Mouse (Mus musculus): ENCODE measurements around the gene Fh1. TPM values are rescaled to one million over a fixed set of nuclear protein-coding genes. Genes with fewer than 3 reads are reported as not detected.
A peak's percentile ranks its signal among the peaks of the same experiment; 100 is the strongest.

Fh1 gene
- 37.2 and 49.6 TPM in 2 replicates for polyA plus RNA-seq (2012; rRNA removed)

DNA sequence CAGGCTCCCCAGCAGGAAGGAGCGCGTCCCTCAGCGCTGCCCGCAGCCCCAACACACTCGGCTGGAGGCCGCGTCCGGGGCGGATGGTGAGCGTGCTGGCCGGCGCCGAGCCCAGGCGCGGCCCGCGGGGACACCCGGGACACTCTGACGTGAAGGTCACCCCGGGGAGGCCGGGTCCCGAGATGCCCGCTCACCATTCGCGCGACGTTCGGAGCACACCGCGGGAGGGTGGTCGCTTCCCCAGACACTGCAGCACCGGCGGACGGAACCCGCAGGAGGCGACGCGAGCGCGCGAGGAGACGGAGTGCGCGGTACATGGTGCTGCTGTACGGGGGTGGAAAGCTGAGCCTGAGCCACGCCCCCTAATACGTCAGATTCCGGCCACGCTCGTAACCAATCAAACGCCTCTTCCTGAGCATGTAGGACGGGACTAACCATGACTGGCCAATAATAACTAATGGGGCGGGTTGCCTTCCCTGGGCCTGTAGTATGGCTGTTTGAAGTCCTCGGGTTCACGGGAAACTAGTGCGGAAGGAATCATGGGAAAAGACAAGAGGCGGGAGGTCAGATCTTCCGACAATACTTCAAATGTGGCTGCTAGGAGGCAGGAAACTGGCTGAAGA is at the start of gene Fh1:
Gene Fh1, minus strand, starts transcription at position 379 of the 623 bp plus-strand sequence.
- DNase-seq (ENCODE audit: low read depth) = peak; percentile 89

DNA sequence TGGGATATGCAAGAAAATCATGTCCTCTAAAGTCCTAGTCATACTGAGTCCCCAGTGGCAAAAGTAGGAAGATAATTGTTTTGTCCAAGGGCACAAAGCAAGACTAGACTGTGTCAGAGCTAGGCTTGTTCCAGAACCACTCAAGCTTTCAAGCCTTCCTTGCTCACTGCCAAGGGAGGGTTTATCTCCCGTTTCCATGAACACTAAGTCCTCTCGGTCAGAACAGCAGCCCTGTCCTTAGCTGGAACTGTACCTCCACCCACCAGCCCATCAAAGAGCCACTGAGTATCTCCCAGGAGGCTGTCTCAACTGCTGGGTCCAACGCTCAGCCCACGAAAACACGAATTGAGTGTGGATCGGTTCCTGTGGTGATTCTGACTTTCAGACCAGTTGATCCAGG is 49.7 kb upstream of the Fh1 start:
- no peak for DNase-seq (ENCODE audit: low read depth)

DNA sequence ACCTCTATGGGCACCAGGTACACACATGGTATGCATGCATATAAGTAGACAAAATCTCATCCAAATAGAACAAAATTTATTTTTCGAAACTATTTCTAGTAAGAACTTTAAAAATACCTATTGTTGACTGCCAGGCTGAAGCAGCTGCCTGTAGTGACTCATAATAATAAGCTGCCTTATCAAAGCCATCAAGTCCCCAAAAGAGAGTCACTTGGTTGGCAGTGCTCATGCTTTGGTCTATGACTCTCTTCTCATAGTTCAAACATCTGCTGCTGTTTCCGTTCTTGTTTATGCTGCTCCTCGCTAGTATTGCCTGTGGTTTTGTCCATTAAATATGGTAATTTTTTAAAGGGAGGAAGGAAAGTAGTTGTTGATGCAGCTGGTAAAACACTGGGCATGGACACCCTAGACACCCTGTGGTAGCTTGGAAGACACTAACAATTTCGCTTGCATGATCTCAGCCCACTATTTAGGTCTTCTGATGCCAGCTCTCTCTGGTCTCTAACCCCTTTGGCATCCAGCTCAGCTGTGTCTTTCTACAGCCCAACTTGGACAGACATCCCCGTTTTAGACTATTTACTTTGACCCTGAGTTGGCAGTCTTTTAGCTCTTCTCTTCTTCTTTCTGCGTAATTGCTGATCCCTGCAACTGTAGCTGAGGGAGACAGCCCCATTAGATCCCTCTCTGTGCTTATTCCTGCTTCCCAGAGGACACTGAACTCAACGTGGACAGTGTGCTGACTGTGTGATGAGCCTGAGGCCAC is 48.3 kb upstream of the Fh1 start:
- no peak for DNase-seq (ENCODE audit: low read depth)

DNA sequence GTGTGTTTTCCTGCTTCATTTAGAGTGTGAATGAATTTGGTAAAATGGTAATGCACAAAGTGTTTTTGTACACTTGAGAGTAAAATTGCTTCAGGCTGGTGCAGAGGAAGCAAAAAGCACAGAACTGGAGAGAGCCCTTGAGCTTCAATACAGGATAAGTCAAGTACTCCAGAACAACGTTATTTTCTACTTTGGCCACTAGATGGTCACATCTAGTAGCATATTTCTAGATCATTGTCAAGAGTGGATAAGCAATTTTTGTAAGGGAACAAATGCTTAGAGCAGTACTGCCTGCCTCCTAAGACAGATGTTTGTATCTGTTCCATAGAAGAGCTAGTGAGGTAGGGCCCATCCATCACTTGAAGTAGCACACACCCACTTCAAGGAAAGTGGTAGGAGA is 46.2 kb upstream of the Fh1 start:
- DNase-seq (ENCODE audit: low read depth) = no peak

DNA sequence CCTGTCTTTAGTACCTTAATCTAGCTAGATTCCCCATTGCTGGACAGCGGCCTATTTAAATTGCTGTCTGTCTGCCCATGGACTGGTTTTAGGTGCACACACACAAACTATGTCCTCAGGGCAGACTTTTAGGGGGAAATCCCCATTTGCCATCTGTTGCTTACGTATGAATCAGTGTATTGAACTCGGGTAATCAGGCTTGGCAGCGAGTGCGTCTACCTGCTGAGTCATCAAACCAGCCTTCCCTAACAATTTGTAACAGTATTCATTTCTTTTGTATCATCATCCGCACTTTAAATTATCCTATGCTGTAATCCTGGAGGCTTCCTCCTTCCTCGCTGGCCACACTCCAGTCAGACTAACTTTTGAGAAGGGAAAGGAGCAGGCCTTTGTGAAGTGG is 44.6 kb upstream of the Fh1 start:
- DNase-seq (ENCODE audit: low read depth) = no peak

DNA sequence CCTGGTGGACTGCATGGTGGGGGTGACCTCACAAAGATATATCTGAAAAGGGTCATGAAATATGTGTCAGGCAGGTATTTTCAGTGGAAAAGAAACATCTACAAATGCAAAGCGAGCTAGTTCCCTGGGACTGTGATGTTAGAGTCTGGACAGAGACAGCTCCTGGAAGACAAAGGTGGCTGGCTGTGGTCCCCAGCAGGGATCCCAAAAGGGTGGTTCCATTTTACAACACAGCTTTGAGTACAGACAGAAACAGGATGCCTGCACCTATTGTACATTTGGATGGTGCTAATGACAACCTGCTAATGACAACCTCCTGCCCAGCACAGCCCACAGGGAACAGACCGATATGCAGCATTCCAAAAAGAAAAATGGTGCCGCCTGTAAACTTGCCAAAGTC is 44.0 kb upstream of the Fh1 start:
- no peak for DNase-seq (ENCODE audit: low read depth)

DNA sequence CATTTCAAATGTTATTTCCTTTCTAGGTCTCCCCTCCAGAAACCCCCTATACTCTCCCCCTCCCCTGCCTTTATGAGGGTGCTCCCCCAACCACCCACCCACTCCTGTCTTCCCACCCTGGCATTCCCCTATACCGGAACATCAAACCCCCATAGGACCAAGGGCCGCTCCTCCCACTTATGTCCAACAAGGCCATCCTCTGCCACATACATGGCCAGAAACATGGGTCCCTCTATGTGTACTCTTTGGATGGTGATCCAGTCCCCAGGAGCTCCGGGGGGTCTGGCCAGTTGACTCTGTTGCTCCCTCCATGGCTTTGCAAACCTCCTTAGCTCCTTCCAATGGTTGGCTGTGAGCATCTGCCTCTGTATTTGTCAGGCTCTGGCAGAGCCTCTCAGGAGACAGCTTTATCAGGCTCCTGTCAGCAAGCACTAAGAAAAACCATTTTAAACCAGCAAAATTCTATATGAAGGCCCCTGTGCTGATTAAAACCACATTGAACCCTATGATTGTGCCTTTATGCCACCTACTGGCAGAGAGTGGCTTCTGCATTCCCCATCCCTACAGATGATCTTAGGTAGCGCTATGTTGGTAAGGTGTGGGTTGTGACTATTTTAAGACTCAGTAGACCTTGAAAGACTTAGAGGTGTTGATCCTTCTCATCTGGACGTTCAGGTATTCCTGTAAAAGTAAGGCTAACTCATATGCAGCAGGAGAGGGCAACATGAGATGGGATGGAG is 43.4 kb upstream of the Fh1 start:
- DNase-seq (ENCODE audit: low read depth) = no peak

DNA sequence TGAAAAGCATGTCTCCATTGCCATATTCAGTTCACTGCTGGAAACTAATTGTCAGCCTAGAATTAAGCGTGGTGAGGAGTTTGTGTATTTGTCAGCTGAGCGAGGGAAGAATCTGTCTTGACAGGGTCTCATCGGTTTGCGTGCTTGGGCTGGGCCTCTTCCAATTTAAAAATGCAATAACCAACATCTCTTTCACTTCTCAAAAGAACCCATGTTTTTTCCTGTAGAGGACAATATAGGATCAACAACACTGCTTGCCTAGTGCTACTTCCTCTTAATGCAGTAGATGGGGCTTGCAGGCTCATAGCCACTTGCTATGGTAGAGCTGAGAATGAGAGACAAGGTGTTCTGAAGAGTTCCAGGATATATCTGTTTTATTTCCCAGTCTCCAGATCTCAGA is 34.5 kb upstream of the Fh1 start:
- DNase-seq (ENCODE audit: low read depth) = no peak

DNA sequence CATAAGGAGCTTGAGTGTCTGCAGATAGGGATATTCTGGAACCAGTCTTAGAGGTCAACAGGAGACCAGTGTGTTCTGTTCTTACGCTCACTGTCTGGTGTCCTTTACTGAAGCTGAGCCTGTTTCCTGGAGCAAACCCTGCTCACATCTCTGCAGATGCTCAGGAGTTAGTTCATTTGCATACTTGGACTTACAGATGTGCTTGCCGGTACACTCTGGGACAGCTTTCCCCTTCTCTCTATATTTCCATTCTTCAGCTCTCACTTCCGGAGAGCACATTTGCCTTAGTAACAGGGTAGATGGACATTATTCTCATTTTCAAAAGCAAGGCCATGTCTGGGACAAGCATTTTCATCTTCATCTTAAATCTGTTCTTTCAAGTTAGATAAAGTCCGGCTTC is 23.2 kb upstream of the Fh1 start:
- no peak for DNase-seq (ENCODE audit: low read depth)

DNA sequence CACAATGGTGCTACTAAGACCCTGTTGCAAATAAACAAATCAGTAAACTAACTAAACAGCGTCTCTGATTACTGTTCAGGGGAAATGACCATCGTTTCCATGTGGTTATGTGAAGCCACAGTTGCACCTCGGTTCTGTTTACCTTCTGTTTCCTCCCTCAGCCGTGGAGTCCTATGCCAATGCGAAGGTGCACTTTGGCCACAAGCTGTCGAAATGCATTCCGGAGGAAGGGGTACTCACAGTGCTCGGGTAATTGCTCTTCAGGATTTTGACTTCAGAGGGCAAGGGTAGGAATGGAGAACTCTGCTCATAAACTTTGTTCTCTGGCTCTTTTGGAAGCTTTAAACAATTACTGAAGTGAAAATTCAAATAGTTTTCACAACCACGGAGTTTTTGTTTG is 21.5 kb upstream of the Fh1 start:
- DNase-seq (ENCODE audit: low read depth) = no peak

DNA sequence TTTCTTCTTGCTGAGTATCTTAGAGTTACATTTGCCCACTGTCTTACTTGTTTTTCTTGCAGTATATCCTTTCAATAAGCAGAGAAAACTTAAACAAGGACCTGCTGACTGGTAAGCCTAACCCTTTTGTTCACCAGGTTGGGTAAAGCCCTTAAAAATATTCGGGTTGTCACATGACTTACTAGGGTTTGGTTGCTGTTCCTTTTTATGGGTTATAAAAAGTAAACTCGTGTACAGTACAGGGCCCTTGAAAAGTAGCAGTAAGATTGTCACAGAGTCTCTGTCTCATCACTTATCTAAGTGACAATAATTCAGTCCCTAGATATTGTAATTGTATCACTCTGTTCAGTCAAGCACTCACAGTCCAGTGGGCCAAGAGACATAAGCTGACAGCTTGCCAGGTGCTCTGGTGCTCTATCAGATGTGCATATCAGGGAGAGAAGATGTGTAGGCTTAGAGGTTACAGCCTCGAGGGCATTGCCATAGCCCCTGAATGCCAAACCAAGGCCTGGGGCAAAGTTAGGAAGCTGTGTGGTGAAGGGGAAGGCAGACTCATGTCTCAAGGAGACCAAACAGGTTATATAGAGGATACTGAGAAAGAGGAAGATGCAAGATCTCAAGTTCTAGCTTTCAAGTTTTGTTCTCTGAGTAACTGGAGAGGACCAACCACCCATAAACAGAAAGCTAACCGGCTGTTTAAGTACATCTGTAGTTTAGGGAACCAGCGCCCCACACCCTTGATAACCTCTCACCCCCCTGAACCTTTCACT is 18.2 kb upstream of the Fh1 start:
- DNase-seq (ENCODE audit: low read depth) = no peak

DNA sequence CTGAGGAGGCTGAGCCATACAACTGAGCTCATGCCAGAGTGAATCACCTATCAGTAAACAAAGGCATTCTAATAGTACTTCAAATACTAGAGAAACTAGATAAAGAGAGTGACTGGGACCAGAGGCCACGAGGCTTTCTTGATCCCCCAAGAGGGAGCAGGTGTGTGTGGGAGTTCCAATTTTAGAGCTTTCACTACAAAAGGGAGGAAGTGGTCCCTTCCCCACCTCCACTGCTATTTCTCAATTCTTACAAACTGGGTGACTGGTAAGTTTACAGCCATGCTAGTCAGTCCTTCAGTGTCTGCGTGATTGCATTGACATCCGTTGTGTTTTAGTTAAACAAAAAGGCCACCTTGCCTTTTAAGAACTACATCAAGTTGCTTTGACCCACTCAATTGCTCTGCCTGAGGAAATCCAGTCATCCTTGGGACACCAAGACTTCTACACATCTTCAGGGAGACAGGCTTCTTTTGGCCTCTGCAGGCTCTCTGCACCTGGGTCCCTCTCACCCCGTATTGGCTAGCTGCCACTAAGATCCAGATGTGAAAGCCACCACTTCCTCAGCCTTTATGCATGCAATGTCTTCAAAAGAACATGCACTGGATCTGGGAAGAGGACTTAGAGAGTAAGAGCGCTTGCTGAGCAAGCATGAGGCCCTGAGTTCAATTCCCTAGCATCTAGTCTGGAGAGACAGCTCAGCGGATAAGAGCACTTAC is 15.2 kb upstream of the Fh1 start:
- no peak for DNase-seq (ENCODE audit: low read depth)

DNA sequence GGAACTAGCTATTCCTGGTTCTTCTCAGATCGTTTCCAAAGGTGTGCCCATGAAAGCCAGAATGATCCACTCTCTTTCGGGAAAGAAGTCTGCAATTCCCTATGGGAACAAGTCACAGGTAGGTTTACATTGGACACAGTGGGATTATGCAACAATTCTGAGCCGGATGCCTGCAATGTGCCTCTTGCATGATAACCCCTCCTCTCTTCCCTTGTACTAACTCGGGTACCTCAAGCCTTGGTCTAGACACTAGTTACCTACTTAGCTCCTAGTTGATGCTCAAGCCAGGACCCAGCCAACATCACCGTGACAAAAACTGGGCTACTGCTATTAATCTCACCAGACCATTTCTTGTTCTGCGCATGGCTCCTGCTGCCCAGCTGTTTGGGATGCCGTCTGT is 13.6 kb upstream of the Fh1 start:
- DNase-seq (ENCODE audit: low read depth) = no peak

DNA sequence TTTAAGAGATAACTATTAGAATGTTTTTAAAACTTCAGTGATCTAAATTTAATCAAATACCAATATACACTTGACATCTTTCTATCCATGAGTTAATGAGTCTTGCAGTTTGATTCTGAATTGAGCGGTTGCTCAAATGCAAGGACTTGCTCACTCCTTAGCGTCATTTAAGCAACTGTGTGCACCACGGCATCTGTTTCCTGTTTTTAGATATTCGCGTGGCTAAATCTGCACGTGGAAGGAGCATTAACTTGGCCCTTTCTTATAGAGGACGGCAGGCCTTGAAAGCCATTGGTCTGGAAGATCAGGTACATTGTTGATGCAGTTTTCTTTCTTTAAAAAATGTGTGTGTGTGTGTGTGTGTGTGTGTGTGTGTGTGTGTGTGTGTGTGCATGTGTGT is 12.2 kb upstream of the Fh1 start:
- DNase-seq (ENCODE audit: low read depth) = no peak

DNA sequence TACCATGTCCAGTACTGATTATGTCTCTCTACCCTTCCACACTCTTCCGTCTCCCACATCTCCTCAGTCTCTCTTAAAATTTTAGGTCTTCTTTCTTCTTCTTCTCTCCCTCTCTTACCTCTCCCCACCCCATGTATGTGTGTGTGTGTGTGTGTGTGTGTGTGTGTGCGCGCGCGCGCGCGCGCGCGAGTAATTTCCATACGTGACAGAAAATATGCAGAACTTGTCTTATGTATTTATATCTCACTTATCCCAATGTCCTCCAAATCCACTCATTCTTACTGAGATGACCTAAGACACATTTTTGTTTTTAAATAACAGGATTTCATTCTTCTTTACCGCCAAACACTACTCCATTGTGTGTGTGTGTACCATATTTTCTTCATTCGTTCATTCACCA is 7.0 kb upstream of the Fh1 start:
- no peak for DNase-seq (ENCODE audit: low read depth)

DNA sequence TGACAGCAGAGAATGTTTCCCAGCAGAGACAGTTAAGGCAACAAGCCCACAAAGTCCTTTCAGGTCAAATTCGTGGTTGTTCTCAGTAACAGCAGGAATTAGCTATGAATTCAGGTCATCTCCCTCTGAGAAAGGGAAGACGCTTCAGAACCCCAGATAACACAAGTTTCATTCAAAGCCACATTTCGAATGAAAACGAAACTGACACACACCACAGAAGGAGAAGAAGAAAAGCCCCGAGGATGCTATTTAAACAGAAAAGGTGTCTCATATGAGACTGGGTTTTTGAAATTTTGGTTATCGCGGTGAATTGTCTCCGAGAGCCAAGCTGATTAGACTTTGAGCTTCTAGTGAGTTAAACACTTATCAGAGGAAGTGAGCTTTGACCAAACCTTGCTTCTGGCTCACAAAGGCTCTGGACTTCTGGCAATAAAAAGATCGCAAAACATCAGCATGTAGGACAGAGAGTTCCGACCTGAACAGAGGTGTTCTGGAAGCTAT is 6.3 kb upstream of the Fh1 start:
- DNase-seq (ENCODE audit: low read depth) = no peak

DNA sequence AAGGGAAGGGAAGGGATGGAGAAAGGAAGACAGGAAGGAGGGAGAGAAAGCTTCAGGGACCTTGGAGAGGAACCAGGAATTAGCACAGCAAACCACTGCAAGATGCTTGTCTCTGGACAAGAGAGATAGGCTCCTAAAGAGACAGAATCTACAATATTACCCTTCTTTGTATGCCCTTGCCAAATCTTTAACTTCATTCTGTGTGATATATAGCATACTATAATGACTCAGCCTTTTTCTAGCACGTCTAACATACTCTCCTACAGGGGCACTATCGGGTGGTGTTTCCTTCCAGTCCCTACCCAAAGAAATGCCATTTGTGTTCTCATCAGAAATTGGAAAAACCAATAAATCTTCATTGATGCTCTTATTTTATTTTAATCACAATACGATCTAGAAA is 5.6 kb upstream of the Fh1 start:
- no peak for DNase-seq (ENCODE audit: low read depth)

DNA sequence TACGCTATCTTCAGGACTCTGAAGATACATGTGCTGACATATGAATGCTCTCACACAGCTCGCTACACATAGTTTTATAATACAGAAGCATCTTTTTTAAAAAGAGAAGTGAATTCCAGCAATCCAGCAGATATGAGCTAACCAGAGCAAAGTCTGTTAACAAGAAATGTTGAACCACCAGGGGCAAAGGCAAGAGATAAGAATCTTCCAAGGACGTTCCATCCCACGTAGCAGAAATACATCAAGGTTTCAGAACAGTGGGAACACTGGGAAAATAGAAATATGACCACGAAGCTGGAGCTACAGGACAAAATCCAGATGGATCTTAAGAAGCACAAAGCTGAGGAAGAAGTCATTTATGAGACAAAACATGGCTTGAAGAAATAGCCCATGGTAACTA is 4.9 kb upstream of the Fh1 start:
- no peak for DNase-seq (ENCODE audit: low read depth)

DNA sequence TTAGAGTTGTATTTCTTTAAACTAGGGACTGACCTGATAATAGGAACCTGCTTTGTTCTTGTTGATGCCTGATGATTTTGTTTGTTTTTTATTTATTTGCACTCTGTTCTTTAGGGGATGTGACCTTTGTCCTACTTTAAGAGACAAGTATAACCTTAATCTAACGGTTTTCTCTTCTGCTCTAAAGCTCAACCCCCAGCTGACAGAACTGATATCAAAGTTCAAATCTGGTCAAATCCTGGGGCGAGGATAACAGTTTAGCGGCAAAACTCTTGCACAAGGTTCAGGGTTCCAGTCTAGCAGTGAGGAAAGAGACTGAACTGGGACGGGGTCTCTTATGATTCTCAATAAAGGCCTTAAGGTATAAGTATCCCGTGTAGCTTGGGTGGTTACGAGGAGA is 3.8 kb upstream of the Fh1 start:
- no peak for DNase-seq (ENCODE audit: low read depth)

DNA sequence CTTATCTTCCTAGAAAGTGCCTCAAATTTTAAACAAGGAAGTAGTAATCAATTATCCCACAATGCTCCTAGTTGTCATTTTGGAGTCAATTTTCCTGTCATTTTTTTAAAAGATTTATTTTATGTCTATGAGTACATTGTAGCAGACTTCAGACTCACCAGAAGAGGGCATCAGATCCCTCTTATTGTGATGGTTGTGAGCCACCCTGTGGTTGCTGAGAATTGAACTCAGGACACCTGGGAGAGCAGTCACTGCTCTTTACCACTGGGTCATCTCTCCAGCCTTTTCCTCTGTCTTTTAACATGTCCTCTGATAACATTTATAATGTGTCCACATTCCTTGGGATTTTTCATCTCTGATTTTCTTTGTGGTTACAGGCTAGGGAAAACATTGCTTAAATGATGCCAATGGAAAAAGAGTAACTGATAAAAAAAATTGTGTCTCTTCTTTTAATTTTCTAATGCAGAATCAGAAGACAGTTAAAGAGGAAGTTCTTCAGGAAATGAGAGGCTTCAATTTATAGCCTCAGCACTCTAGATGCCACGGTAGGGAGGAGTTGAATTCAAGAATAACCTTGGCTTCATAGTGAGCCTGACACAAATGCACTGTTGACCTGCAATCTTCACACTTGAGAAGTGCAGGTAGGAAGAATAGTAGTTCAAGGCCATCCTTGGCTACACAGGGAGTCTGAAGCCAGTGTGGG is 706 bp upstream of the Fh1 start:
- DNase-seq (ENCODE audit: low read depth) = no peak

DNA sequence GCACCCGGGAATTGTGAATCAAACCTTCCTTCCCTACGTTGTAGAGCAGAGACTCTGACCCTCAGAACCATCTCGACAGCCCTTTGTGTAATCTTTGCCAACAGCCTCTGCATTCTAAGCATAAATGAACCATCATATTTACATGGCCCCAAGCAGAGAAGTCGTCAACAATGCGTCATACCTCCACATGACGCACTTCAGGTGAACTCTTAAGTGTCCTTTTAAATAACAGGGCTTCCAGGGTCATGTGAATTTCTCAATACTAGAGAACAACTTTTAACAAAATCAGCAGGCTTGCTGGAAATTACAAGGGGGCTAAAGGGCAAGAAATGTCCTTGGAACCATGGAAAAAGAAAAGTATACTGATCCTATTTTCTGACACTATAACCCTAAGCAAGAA is 1.8 kb downstream of the Fh1 start:
- no peak for DNase-seq (ENCODE audit: low read depth)
